Mouse (Mus musculus) E14TG2a.4 (cell line): Measurements from ENCODE around the gene Zcchc4.

Experiments used
- CTCF ChIP-seq: conservative IDR thresholded peaks from 2 replicates; pipeline ENCODE4 v1.5.1; 2014; ENCODE audit warnings: low read length
- POU5F1 ChIP-seq: IDR thresholded peaks from 2 replicates; pipeline ENCODE4 v1.6.1; 2014; ENCODE audit warnings: low read length, borderline replicate concordance

- TF ChIP-seq CTCF (no peak), POU5F1 (no peak)
These were observed 31.1 kb downstream of the Zcchc4 start for GRCm38 (mm10) chr5:52806349-52806748.
